Mouse (Mus musculus) induced T-regulatory cell, adult 2 months (primary cell): Measurements from ENCODE around the gene Camkv.

Experiments
- DNase-seq: peaks from one replicate; pipeline ENCODE4 v3.0.0-alpha.2; 2012; ENCODE audit warnings: low read depth

The Camkv gene

GRCm38 (mm10) chr9:107923021-107923420 is 12.5 kb upstream of the Camkv start:
- peak; percentile 48 for DNase-seq

- no peak for DNase-seq
These were observed 11.5 kb upstream of the Camkv start for GRCm38 (mm10) chr9:107923956-107924355.

DNA sequence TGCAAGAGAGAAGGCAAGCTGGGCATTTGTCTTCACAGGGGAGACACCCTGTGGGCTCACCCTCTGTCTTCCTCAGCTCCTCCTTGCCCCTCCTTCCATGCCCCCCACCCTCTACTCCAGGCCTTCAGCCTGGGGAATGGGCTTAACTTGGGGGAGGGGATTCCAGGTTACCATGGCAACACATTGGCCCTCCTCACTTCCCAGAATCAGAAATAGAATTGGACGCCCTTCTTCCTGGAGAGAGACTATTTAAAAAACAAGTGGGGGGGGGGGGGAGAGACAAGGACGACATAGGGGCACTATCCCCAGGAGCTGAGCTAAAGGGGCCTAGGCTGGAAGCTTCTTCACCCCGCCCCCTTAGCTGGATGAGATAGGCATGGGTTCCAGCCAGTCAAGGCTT is 10.2 kb upstream of the Camkv start:
- no peak for DNase-seq

DNA sequence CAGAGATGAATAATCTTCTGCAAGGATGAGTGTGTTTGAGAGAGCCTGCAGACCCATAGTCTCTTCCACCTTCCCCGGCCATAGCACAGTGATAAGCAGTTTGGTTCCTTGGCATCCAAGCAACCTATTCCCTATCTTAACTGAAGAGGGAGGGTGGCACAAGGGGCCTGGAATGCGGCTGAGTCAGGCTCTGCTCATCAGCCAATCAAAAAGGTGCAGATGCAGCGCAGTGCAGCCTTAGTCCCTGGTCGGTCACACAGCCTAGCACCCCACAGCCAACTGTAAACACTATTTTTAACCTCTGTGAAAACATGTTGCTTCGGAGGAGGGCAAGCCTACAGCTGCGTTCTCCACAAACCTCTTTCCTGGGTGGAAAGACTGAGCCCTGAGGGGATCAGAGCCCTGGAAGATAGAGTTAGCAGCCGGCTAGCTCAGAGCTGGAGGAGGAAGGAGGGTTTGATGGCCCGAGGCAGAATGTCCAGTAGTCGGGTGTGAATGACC is 8.5 kb upstream of the Camkv start:
- no peak for DNase-seq

DNA sequence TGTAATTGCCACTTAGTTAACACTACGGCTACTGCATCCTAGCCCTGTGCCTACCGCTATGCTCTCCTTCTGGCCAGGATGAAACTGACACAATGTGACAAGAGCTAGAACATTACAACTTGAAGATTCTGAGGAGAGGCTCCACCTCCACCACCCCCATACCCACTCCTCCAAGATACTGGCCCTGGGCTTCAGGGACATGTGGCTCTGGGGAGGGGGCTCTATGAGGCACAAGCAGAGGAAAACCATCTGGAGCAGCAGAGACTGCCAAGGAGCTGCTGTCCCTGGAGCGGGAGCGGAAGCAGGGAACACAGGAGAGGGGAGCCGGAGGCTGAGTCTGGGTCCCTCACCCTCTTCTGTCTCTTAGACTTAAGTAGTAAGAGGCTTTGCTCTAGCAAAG is 7.7 kb upstream of the Camkv start:
- DNase-seq = no peak

DNA sequence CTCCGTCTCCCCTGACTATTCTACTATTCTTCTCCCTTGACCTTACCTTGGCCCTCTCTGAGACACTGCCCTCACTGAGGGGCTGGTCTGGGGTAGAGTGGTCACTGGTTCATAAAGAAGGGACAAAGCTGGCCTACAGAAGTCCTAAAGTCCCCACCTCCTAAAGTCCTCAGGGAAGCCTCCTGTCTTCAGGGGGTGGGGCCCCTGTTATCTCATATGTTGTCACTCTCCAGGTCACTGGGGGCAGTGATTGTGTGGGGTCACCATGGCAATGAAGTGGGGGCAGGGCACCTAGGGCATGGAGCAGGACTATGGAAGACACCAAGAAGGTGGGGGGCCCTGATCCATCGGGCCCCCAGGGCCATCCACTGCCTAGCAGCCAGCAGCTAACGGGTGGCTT is 7.3 kb upstream of the Camkv start, which contains the start of gene Actl11:
TSS of gene Actl11 (plus strand) at position 301 of the 400 bp plus-strand sequence.
- no peak for DNase-seq

DNA sequence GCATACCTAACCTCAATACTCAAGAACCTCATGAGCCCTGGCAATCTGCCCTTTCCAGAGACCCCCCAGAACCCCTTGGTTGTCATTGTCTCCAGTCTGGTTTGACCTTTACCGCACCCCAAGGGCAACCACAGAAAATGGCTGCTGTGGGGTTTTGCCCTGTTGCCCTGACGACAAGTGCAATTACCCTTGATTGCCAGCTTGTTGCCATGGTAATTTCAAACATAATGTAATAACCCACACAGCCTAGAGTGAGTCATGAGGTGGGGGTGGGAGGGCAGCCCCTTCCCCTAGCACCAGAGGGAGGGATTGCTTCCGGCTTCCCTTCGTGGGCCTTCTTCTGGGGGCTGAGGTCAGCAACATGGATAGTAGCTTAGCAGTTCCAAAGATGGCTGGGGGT is 3.3 kb upstream of the Camkv start:
- DNase-seq = peak; percentile 13

DNA sequence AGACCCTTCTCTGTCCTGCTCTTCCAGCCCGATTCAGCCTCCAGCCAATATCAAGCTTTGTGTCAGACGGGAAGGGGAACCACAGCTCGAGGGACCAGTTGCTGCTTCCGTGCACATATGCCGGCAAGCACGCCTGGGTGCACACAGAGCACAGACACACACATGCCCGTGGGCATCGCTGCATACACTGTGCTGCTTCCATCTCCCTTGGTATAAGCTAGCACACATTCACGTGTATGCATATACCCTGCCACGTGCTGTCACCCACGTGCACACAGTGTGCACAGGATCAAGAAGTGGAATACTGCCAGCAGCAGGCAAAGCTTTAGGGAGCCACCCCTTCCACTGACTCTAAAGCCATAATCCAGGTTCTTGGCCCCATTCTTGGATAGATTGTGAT is 1.3 kb upstream of the Camkv start:
- DNase-seq = no peak

- DNase-seq = peak; percentile 44
These were observed 328 bp downstream of the Camkv start for GRCm38 (mm10) chr9:107935790-107936214.

- DNase-seq = no peak
These were observed 845 bp downstream of the Camkv start for GRCm38 (mm10) chr9:107936215-107936822.

DNA sequence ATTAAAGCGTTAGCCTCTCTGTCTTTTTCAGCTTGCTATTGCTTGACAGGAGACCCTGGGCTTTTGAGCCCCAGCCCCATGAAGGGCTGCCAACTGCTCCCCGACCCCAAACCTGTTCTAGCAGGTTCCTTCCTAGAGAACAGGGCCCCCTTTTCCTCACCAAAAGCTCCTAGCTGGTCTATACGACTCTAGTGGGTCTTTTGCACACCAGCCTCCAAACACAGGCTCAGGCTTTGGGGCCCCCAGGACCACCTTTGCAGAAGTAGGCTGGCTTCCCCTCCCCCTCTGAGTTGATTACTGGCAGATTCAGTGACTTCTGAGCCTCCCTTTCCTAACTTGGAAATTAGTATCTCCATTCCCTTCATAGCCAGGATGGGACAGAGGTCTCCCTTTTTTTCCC is 1.4 kb downstream of the Camkv start:
- DNase-seq = no peak

- no peak for DNase-seq
These were observed 12.0 kb downstream of the Camkv start for GRCm38 (mm10) chr9:107947241-107948194.

DNA sequence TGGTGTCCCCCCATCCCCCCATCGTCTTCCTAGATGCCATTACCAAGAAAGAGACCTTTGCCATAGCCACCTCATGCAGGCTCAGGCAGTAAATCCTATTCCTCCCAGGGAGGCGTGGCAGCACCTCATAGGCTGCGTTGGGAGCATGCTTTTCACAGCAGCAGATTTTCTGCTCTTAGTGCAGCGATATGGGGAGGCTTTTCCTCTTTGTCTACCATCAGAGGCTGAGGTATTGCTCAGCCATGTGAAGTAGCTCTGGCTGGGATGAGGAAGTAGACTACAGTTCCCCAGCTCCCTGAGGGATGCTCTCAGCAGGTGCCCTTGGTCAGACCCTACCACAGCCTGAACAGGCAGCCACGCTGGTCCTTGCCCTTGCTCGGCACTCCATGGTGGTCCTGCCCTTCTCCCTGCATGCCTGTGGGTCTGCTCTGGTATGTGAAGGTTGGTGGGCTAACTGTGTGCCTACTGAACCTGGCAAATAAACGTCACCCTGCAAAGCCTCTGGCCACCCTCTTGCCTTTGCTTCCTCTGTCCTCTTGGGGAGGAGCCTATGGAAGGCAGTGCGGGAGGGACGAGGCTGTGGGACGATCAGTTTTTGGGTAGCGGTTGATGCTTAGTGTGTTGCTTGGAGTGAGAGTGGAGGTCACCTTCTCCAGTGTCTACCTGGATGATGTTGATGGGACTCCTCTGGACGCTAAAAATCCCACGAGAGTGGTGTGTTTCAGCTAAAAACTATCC is 13.9 kb downstream of the Camkv start:
- DNase-seq = no peak

- DNase-seq = peak; percentile 18
These were observed 14.4 kb downstream of the Camkv start, which contains the start of gene Traip for GRCm38 (mm10) chr9:107949922-107950235. Gene Traip (plus strand): TSS chr9:107950136.

DNA sequence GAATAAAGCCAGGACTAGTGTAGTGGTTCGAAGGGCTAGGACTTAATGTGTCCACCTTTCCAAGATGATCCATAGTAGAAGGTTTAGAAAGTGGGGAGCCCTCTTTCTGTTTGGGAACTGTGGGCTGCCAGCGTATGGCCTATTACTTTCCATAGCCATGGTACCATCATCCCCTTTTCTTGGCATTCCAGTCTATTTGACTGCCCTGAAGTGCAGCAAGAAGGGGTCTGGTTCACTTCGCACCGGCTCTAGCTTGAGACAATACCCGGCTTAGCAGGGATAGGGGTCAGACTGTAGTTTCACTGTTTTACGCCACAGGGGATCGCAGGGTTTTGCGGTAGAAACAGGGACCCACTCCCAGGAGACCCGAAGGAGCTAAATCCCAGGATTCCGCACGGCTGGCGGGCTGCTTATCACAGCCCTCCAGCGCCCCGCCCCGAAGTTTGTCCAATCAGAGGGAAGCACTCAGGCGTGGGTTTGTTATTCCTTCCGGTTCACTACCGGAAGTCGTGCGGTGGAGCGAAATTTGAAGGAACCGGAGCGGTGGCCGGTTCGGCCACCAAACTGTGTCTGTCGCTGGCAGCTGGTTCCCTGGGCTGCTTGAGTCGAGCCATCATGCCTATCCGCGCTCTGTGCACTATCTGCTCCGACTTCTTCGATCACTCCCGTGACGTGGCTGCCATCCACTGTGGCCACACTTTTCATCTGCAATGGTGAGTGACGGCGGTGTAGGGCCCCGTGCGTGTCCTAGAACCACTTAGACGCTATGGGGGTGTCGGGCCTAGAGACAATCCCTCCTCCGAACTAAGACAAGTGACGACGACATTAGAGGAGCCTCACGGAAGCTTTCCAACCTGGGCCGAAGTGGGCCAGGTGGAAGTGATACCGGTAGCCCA is 15.2 kb downstream of the Camkv start:
- peak; percentile 95 for DNase-seq

DNA sequence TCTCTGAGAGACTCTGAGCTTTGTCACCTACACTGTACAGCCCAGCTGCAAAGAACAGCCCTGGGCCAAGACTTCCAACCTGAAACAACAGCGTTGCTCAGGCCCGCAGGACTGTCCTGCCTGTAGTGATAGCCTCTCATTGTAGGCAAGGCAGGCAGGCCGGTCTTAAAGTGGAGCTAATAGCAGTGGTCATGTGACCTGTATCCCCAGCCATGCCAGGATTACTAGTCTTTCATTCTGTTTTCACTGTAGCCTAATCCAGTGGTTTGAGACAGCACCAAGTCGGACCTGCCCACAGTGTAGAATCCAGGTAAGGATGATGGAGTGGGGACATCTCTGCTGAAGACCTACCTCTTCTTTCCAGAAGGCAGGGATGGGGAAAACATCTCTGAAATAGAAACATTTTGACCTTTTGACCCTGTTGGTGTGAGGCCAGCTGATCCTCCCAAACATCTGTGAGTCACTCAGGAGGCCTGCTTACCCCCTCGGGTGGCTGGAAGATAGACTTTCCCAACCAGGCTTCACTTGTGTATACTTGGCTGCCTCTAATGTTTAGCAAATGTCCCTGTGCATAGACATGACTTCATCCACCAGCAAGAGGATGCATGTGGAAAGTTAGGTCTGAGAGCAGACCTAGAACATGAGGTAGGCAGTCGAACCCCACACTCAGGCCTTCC is 20.3 kb downstream of the Camkv start:
- no peak for DNase-seq

- no peak for DNase-seq
These were observed 21.7 kb downstream of the Camkv start for GRCm38 (mm10) chr9:107957141-107957540.

GRCm38 (mm10) chr9:107959896-107960295 is 24.4 kb downstream of the Camkv start:
- DNase-seq = no peak

DNA sequence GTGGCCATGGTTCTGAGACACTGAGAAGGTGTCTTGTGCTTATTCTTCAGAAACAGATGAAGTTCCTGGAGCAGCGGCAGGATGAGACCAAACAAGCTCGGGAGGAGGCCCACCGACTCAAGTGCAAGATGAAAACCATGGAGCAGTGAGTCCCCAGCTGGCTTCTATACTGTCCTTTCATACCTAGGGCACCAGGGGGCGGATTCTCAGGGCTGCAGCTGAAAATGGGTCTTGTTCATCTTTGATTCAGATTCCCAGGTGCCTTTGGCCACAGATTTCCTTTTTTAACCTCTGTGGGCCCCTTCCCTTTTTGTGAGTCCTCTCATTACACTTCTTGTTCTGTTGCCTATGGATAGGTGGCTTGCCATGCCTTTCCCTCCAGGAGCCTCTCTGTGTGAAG is 25.5 kb downstream of the Camkv start:
- DNase-seq = no peak

DNA sequence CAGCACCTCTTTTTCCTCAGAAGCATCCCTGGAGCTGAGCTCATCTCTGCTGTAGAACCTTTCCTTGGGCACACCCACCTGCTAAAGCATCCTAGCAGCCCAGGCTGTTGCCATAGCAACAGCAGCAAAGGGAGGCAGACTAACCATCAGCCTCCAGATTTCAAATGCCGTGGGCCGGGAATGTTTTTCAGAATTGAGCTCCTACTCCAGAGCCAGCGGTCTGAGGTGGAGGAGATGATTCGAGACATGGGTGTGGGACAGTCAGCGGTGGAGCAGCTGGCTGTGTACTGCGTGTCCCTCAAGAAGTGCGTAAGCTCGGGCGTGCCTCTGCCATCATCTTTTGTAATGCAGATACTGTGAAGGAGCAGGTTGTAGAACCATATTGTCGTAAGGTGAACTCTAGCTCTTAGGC is 25.9 kb downstream of the Camkv start:
- no peak for DNase-seq

- DNase-seq = no peak
These were observed 26.4 kb downstream of the Camkv start for GRCm38 (mm10) chr9:107961881-107962280.
